Mouse (Mus musculus): ENCODE measurements around the gene Tradd.
"Not testable (repeated sequence)": the region's sequence is repeated elsewhere in the genome, so short reads cannot be mapped to it uniquely, and the experiment has no call there.

Gene Tradd

DNA sequence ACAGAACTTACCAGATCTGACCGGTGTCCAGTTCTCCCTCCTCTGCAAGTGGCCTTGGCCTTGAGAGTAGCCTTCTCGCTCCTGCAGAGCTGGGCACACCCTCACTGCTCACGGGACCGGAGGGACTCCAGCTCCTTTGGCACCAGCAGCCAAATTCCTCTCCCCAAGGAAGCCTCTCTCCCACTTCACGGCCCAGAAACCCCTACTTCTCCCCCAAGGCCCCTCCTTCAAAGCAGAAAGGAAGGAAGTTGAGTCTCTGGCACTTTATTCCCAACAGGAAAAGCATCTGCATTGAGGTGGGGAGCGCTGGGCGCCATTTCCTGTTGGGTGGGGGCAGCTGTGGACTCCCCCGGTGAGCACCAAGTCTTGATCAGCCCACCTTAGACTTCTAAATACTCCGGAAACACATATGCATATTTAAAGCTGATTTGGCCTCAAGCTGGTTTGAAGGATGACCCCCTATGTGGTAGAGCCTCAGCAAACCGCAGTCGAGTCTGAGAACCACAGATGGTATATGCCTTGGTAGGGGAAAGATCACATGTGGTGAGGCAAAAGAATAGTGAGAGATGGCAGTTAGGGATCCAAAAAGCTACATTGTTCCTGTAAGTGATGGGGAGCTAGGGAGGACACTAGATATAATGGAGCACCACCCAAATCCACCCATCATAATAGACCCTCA lies 31.6 kb upstream of the Tradd start, which contains the start of gene Exoc3l:
Gene Exoc3l, minus strand, starts transcription at position 207 of the 679 bp plus-strand sequence.
- no peak for DNase-seq (ENCODE audit: low read depth, low spot score)

- no peak for DNase-seq (ENCODE audit: low read depth, low spot score)
Measured at GRCm38 (mm10) chr8:105295256-105295655, 30.8 kb upstream of the Tradd start.

DNA sequence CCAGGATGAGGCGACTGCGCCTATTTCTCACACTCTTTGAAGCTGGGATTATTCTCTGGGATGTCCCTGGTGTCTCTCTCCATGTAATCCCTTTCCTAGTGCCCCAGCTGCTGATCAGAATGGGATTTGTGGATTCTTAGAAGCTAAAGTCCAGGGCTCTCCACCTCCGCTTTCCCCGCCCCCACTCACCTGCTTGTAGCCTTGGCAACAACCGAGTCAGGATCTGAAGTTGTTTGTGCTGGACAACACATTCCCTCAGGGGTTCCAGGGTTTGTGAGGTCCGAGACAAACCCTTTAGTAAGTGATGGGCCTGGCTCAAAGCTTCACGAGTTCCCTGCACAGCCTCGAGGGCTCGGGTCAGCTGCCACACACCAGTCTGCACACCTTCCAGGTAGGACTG lies 30.4 kb upstream of the Tradd start:
- DNase-seq (ENCODE audit: low read depth, low spot score), result no peak

DNA sequence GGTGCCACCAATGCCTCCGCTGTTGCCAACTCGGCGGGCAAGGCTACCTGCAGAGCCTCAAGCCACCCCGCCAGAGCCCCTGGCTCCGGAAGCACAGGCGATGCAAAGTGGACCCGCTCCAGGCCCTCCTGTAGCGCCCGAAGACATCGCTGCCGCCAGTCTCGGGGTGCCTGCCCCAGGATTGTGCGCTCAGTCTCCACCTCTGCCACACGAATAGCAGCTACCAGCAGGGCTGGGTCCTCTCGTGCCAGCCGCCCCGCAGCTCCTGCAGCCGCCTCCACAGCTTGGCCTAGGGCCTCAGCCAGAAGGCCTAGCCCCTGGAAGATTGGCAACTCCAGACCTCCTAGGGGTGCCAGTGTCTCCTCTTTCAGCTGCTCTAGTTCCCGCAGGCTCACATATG lies 29.0 kb upstream of the Tradd start:
- no peak for DNase-seq (ENCODE audit: low read depth, low spot score)

GRCm38 (mm10) chr8:105292471-105292870 lies 28.1 kb upstream of the Tradd start:
- no peak for DNase-seq (ENCODE audit: low read depth, low spot score)

DNA sequence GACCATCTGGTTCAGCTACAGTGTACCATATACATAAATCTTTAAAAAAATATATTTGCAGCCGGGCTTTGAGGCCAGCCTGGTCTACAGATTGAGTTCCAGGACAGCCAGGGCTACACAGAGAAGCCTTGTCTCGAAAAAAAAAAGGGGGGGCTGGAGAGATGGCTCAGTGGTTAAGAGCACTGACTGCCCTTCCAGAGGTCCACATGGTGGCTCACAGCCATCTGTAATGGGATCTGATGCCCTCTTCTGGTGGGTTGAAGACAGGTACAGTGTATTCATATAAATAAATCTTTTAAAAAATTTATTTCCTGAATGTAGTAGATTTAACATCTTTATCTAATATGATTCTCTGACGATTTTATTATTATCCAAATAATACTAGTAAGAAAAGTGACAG lies 27.4 kb upstream of the Tradd start:
- not testable (repeated sequence) for DNase-seq (ENCODE audit: low read depth, low spot score)

- DNase-seq (ENCODE audit: low read depth, low spot score), result not testable (repeated sequence)
Measured at GRCm38 (mm10) chr8:105291364-105291763, 27.0 kb upstream of the Tradd start.

DNA sequence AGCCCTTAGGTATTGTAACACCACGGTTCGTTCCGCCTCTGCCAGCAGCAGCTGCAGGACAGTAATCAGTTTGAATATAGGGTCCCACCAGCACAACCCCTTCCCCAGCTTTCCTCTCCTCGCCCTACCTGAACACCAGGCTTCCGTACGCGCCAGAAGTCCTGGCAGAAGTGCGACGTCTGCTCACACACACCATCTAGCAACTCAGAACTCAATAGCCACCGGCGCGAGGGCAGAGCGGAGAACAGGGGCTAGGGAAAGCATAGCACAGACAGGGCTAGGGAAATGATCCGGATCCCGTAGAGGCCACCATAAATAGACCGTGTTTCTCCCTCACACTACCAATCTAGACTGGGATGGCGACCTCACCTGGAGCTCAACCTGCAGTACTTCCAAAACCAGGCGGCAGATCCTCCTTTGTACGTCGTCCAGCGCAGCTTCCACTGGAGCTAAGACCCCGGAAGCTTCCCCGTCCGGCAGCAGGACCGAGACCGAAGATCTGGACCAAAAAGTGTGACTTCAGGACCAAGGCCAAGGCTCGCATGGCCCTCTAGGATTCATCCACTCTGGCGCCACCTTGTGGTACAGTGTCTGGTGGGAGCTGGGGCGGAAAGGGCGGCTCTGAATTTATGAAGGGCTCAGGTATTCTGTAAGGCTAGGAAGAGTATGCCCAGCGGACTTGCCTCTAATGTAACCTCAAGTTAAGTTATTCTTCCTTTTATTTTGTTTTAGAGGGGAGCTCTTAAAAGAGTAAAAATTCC lies 26.3 kb upstream of the Tradd start:
- peak; percentile 87 for DNase-seq (ENCODE audit: low read depth, low spot score)

DNA sequence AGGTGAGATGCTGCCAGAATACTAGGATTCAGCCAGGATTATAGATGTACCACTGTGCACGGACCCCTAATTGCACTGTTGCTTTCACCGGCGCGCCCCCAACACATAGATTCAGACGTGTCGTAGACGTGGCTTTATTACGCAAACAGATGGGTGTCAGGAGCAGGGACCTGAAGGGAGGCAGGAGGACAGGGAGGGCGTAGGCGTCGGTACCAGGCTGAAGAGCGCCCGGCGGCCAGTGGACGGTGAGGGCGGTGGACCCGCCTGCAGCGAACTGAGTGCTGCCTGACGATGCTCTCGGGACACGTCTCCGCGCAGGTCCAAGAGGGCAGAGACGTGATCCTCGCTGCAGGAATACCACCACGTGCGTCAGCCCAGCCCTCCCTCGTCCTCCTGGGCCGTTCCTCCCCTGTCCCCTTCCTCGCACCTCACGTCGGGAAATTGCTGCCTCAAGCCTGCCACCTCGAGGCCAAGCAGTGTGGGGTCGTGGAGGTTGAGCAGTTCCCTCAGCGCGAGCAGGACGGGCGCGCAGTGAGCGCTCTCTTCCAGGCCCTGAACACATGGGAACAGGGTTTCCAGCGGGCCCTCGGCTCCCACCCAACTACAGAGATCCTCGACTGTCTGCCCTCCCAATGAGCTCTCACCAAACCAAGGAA lies 25.5 kb upstream of the Tradd start, which contains the start of gene 4931428F04Rik:
Gene 4931428F04Rik, minus strand, starts transcription at position 60 of the 656 bp plus-strand sequence.
- no peak for DNase-seq (ENCODE audit: low read depth, low spot score)

DNA sequence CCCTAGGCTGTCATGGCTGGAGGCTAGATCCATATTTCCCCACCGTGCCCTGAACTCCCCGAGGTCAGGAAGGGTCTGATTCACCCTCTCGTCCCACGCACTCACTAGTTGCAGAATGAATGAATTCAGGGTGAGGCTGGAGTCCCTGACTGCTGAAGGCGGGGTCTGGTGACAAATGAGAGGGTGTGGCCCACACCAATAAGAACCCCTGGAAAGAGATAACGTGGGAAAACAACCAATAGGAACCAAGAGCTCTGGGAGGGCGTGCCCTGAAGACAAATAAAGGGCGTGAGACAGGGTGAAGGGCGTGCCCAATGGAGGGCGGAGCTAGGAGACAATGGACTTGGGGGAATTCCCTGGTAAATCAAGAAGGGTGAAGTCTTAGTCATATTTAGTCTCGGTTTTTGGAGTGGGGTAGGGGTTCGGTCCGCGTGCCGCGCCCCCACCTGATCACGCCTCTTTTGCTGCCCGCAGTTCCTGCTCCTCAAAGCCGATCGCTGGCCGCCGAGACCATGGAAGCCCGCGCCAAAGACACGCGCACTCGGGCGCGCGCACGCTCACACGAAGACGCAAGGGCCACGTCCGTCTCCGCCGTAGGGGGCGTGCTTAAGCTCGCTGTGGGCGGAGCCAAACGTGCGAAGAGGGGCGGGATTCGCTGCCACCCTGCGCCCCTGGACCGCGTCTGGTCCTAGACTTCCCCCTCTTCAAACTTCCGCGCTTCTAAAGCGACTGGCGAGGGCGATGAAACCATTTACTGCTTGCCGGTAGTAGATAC lies 24.7 kb upstream of the Tradd start:
- peak; percentile 95 for DNase-seq (ENCODE audit: low read depth, low spot score)

DNA sequence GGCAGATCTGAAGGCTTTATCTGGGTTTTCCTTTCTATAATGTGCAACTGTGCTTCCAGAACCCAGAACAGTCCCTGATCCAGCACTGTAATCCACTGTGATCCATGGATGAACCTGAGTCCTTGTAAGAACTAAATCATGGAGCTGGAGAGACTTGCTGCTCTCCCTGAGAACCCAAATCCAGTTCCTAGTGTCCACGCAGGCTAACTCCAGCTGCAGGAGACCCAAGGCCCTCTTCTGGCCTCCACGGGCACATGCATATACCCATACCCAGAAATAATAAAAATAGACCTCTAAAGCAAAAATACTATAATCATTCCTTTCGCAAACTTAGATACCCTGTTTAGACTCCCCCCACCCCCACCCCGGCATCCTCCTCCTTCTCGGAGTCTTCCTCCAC lies 23.8 kb upstream of the Tradd start:
- no peak for DNase-seq (ENCODE audit: low read depth, low spot score)

GRCm38 (mm10) chr8:105286907-105287306 lies 22.5 kb upstream of the Tradd start:
- DNase-seq (ENCODE audit: low read depth, low spot score), result no peak

- no peak for DNase-seq (ENCODE audit: low read depth, low spot score)
Measured at GRCm38 (mm10) chr8:105285514-105285913, 21.1 kb upstream of the Tradd start.

DNA sequence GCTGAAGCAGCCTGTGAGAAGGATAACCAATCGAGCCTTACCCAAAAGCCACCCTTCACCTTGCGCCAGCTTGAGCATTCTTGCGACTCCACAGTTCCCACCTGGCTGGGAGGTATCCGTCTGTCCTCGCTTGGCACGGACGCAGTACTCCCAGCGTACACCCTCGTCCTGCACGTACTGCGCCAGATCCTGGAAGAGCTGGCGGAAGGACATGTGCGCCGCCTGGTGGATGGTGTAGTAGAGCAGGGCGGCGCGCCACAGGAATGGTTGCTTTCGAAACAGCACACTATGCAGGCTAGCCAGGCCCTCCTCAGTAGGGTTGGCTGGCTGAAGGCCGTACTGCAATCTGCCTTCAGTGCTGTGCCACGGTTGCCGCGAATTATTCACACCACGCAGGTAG lies 18.7 kb upstream of the Tradd start:
- no peak for DNase-seq (ENCODE audit: low read depth, low spot score)

DNA sequence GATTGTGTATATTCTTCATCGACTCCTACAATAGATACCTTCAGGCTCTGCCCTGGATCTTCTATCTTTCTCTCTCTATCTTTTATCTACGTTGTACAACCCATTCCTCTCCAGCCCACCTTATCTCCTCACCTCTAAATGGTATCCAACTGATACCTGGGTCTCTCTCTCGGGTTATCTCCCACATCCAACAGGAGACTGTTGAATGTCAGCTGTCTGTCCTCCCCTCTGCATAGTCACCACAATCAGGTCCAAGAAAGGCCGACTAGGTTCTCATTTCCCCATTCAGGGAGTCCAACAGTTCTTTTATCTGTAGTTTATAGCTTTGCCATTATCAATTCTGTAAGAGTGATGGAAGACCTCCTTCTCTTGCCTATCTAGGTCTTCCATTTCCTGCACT lies 17.8 kb upstream of the Tradd start:
- no peak for DNase-seq (ENCODE audit: low read depth, low spot score)

- no peak for DNase-seq (ENCODE audit: low read depth, low spot score)
Measured at GRCm38 (mm10) chr8:105281821-105282220, 17.4 kb upstream of the Tradd start.

DNA sequence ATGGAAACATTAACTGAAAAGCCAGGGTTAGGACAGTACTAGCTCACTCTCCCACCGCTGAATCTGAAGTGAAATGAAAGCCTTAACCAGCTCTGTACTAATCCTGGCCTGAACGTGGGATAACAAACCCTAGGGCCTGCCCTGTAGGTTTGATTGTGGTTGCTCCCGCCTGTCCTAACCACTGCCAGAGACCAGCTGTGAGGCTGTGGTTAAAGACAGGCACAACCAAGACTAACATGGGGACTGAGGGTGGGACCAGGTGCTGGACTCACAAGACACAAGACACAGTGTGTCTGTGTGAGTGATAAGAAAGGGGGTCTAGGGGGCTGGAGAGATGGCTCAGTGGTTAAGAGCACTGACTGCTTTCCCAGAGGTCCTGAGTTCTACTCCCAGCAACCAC lies 16.2 kb upstream of the Tradd start:
- no peak for DNase-seq (ENCODE audit: low read depth, low spot score)

- no peak for DNase-seq (ENCODE audit: low read depth, low spot score)
Measured at GRCm38 (mm10) chr8:105278911-105279334, 14.5 kb upstream of the Tradd start.

DNA sequence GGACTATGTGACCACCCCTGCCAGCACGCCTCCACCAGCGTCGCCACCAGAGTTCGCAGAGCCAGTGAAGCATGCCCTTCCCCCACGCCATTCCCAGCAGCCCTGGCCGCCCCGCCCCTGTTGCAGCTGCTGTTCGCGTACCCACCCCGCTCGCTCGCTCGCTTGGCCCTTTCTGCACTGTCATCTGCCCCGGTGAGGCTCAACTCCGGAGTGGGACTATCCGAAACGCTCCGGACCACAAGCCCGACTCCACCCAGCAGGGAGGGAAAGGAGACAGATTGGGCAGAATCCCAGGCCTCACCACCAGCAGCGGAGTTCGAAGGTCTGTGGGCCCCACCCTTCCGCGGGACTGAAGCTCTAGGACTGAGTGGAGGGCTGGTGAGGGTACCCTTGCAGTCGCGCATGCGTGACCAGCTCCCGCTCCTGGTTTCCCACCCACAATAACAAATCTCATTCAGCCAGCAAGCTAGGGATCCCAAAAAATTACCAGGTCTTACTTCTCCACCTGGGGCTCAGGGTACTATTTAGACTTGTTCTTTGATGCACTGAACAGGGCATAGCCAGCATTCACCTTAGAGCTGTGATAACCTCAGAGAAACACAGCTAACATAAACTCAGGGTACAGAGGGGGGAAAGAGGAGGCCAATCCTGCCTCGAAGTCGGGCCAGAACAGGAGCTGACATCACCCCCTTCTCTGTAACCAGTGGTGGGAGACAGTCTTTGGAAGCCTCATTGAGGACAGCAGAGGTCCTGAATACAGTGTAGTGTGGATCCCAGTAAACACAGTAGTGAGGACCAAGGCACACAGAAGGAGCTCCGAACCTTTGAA lies 12.1 kb upstream of the Tradd start:
- no peak for DNase-seq (ENCODE audit: low read depth, low spot score)

DNA sequence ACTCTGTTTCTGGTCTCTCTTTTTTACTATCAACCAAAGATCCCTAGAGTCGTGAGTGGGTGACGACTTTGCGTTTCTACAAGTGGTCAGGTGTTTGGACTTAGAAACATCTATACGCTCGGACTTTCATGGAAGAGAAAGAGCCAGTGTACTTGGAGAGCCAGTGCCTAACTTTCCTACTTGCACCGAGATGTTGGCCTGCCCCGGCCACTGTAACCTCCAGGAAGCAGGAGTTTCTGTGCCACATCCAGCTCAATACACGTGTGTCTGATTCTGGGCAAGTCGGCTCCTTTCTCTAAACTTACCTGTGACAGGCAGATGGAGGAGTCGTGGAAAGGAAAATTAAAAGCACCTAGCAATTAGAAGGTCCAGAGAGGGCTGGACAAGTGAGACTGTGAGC lies 11.4 kb upstream of the Tradd start, which contains the start of gene Nol3:
Gene Nol3, plus strand, starts transcription at position 301 of the 400 bp plus-strand sequence.
- DNase-seq (ENCODE audit: low read depth, low spot score), result no peak

DNA sequence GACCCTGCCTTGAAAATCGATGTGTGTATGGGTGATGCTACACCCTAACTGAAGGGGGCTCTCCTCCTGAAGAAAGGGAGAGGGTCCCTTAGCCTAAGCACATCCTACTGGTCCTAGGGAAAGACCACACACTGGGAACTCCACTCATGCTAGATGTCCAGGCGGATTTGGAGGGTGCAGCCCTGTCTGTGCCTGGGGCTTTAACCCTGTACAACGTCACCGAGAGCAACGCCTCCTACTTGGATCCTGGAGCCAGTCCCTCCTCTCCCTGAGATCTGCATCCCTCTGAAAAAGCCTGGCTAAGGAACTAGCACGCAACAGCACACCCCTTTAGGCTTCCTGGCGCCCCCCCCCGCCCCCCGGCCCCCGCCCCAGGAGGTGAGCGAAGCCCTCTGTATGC lies 11.0 kb upstream of the Tradd start:
- DNase-seq (ENCODE audit: low read depth, low spot score), result no peak

All from embryo, embryonic 11.5 days (tissue).